Mouse (Mus musculus) heart, postnatal 14 days (tissue): Measurements from ENCODE around the gene Rsph10b. TPM values are rescaled to one million over a fixed set of nuclear protein-coding genes. Genes with fewer than 3 reads are reported as not detected.

ENCODE experiments used
- DNase-seq, 2 experiments: peaks; one replicate each; pipeline ENCODE4 v3.0.0; 2021 to 2022
- intact Hi-C: fragments of 180-260 bp; cut with DNase I; formaldehyde crosslinking; loops from one replicate; pipeline ENCODE4 v1.15.1; 2025
- long read RNA-seq, 2 experiments: library from polyadenylated mRNA; stranded (forward); transcript quantifications; one replicate each; pipeline ENCODE4 v2.0.0; 2021
- total RNA-seq, 2 experiments: library from RNA; stranded (reverse); gene quantifications; 2 replicates each; pipeline ENCODE4 v1.2.3; 2021

Gene Rsph10b
- total RNA-seq: under 1 TPM; 0.34 to 0.53 TPM
- long read RNA-seq, experiment 1: 0 reads
- long read RNA-seq, experiment 2: 0 reads

DNA sequence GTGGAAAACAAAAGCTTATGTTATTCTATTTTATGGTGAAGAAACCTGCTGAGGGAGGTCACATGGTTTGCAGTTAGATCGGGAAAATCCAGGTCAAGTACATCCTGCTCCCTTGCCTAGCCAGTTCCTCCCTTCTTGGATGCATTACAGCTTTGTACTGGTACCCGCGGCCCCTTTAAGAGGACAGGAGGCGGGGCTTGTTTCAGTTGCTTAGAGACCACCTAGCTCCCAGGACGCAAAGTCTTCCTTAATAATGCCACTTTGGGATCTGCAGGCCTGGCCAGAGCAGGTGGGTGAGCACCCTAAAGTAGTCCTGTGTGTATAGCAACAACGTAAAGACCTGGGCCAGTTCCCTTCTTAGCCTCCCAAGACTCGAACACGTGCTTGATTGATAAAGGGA is at the start of gene Rsph10b:
Rsph10b (plus strand) TSS at position 205 of the 400 bp plus-strand sequence.
- intact Hi-C loops: no loop called here
- DNase-seq: no peak

DNA sequence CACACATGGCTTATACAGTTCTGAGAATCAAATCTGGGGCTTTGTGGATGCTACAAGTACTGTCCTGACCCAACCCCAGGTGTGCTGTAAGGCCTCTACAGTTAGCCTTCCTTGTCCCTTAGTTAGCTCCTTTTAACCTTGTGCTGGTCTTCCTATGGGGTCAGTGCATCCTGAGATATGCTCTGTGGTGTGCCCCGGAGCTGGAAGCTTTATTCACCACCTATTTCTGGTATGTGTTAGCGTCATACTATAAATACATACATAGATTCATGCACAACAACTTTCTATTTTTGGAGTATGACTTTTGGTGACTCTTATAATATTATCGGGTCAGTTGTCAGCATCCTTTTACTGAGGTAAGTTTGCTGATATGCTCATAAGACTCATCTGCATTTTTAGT is 47.6 kb upstream of the Rsph10b start:
- intact Hi-C loops: no loop called here
- no peak for DNase-seq

DNA sequence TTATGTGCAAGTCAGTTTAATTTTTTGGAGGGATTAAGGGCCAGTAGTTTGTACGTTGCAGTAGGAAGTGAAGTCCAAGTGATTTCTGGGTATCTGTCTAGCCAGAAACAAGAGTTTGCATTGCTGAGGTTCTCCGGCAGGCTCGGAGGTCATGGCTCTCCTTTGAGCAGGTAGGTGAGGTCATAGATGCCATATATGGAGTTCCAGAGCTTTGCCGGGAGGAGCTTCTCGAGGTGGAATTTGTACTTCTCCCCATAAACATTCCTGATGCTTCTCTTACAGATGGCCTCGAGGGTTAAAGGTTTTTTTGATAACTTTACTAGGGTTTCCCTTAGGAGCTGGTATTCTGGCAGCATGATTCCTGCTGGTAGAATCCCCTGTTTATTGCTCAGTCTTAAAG is 42.1 kb upstream of the Rsph10b start:
- intact Hi-C loops: no loop called here
- no peak for DNase-seq

DNA sequence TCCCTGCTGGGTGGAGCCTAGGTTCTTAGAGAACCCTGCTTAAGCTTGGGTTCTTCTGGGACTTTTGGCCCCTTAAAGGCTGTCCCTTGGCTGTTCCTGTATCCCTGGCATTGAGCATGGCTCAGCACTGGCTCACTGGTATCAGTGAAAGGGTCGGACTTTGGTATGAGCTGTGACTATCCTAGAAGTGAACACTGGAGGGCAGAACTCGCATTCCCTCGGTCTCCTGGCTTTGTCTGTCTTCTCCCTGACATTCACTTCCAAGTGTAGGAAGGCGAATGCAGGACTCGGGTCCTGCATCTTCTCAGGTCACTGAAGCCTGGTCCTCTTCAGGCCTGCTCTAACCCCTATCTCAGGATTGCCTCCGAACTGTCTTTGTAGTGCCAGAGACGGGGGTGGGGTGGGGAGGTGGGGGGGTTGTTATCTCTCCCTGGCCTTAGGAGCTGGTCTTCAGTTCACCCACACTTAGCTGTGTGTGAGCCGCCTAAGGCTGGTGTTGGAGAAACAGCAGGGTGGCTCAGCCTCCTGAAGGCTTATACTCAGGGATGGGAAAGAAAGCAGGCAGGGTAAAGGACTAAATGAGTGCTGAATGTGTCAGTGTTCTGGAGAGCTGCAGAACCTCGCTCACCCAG is 40.5 kb upstream of the Rsph10b start:
- DNase-seq: no peak
- intact Hi-C loops: no loop called here

DNA sequence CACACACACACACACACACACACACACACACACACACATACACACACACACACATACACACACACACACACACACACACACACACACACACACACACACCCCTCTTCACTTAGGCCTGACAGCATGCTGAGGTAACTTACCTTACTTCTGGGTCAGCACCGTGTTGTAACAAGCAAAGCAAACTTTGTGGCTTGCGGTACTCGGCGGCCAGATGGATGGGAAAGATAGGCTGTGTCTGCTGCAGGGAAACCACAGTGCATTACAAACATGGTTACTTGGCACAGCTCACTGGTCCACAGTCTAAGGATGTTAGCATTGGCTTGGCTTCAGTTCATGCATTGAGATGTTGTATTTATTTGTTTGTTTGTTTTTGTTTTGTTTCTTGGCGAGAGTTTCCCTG is 39.4 kb upstream of the Rsph10b start:
- DNase-seq: no peak
- intact Hi-C loops: no loop called here

DNA sequence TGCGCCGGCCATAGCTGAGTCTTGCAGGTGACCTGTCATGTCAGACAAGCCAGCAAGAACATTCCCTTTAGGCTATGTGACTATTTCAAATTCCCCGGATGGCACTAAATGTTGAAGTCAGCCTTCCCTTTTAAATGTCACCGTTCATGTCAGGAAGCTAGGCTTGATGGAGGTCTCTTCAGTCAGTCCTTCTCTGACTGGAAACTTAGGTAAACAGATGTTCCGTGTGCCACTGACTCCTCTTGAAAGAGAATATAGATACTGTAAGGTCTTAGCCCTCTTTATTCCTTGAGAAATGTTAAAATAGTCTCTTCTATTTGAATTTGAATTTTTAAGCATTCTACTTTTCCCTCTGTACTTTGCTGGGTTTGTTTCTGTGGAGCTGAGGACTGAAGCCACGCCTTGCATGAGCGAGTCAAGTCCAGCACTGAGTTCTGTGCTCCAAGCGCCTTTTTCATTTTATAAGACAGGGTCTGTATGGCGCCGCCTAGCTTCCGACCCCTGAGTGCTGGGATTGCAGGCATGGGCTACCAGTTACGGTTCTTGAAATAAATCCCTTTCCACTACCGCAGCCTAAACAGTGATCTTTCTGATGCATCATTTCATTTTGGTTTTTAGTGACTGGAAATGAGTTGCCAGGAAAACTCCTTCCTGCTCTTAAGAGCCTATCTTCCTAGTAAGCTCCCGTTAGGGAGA is 35.1 kb upstream of the Rsph10b start, which contains the start of gene Ankrd61:
Ankrd61 (minus strand) TSS at position 51 of the 696 bp plus-strand sequence.
- DNase-seq: no peak
- intact Hi-C loops: no loop called here

DNA sequence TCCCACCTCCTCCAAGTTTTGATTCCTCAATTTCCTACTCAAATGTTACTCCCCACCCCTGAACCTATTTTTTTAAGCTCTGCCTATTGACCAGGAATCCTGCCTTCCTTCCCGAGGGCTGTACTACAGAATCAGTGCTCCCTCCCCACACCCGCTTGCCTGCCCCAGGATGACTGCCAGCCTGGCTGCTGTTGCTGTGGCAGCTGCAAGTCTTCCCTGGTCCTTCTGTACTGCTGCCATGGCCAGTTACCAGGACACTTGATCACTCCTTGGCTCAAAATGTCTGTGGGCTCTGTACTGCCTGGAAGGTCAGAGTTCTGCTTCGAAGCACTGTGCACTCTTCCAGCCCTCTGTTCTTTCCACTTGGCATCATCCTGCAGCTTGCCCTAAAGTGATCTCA is 30.7 kb upstream of the Rsph10b start:
- intact Hi-C loops: no loop called here
- peak; percentile 48 to 59 for DNase-seq

DNA sequence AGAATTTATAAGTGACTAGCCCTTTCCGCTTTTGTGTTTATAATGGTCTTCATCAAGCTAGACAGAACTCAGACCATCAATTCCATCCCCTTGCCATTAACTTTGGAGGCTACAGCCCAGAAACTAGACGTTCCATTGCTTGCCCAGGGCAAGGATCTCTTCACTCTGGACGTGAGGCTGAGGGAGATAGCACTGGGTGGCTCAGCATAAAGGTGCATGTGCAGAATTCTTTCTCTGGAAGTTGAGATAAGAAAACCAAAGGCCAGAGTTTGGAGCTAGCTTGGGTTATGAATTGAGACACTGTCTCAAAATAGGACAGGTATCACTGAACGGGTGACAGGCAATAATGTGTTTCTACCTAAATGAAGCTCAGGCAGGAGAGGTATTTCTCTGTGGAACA is 29.0 kb upstream of the Rsph10b start:
- no peak for DNase-seq
- intact Hi-C loops: no loop called here

DNA sequence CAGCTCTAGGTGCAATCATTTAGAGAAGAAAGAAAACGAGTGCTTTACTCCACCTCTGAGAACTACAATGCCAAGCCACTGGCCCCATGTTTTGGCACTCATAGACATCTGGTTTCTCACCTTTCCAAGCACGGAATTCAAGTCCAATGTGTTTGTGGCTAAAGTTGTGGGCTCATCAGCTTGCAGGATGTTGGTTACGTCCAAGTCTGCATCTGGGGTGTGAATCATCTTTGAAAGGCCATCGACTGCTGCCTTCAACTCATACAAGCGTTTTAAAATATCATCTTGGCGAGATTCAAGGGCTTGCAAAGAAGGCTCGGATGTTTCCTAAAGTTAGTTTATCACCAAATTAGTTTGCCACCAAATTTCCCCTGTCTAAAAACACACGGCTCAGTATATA is 26.4 kb upstream of the Rsph10b start:
- intact Hi-C loops: loop anchor here (5.0 kb wide), 1 partner anchor 349 kb away; no protein-coding TSS in a partner anchor
- DNase-seq: no peak

DNA sequence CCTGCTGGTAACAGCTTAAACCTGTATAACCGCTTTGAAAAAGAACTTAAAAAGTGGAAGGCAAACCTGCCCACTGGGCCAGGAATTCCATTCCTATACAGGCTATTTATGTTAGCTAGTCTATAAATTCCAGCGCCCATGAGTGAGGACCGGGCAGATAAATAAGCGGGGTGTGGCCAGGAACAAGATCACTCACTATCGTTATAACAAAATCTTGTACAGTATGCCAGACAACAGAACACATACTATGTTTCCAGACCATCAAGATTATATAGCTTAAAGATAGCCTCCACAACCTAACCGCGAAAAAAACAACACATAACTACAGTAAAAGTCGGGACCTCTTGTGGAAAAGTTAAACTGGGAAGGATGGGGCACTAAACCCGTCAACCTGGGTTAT is 23.9 kb upstream of the Rsph10b start:
- DNase-seq: no peak
- intact Hi-C loops: loop anchor here (5.0 kb wide), 1 partner anchor 352 kb away; no protein-coding TSS in a partner anchor

DNA sequence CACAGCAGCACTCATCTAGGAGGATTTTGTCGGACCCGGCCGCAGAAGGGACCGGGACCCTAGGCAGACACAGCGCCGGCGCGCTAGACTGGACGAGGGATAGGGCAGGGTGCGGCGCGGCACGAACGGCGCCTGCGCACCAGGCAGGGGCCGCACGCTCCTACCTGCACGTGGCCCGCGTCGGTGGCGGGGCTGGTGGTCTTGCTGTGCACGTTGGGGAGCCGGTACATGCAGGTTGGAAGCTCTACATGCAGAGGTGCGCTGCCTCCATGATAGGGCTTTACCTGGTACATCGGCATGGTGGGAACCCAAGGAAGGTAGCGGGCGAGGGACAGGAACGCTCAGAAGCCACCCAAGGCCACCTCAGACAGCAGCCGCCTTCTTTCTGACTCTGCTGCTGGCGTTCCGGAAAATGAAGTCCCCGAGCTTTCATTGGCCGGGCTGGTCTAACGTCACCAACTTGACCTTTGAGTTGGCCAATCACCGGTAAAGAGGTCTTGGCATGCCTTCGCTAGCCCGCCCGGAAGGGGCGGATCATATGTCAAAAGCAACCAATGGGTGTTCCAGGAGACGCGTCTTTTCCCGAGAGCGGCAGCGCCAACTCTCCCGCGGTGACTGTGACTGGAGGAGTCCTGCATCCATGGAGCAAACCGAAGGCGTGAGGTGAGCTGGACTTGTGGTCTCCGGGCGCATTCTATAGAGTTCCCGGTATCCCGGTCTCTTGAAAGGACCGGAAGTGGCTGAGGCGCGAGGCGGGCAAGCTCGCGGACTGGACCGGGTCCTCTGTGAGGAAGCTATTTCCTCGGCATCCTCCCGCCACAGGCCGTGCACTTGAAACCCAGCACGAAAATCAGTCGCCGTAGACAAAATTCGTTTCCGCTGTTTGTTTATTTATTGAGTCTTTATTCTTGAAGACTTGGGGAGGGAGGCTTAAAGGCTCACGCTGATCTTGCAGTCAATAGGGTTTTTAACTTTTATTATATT is 23.1 kb upstream of the Rsph10b start, which contains the start of the genes Aimp2 and Pms2:
Aimp2 (minus strand) TSS at position 431 of the 984 bp plus-strand sequence.
Pms2 (plus strand) TSS at position 548 of the 984 bp plus-strand sequence.
- DNase-seq: peak; percentile 92 to 95
- intact Hi-C loops: loop anchor here (2.0 to 5.0 kb wide), 2 partner anchors 177 to 352 kb away; partner anchors contain the start of gene Usp42

DNA sequence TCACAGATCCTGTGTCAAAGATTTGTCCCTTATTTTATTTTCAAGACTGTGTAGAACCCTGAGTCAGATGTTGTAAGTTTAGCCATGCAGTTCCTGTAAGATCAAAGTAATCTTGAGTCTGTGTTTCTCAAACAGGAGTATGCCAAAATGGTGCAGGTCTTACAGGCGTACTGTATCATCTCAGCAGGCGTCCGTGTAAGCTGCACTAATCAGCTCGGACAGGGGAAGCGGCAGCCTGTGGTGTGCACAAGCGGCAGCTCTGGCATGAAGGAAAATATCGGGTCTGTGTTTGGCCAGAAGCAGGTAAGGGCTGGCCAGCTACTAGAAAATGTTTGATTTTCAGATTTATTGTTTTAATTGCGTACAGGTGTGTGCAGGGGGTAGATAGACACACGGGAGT is 16.6 kb upstream of the Rsph10b start:
- intact Hi-C loops: loop anchor here (5.0 kb wide), 1 partner anchor 349 kb away; no protein-coding TSS in a partner anchor
- no peak for DNase-seq

DNA sequence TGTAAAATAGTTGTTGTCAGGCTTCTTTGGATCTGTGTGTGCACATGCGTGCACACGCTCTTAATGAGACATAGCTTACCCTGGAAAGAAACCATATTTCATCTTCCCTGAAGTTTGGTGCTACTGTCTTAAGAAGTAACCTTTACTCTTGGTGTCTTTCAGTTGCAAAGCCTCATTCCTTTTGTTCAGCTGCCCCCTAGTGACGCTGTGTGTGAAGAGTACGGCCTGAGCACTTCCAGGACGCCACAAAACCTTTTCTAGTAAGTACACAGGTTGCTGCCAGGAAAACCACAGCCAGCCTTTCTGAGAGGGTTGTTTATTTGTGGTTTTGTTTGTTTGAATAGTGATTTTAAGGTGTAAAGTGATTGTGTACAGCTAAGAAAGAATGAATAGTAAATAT is 15.4 kb upstream of the Rsph10b start:
- intact Hi-C loops: loop anchor here (5.0 kb wide), 1 partner anchor 350 kb away; no protein-coding TSS in a partner anchor
- peak; percentile 65 to 74 for DNase-seq

DNA sequence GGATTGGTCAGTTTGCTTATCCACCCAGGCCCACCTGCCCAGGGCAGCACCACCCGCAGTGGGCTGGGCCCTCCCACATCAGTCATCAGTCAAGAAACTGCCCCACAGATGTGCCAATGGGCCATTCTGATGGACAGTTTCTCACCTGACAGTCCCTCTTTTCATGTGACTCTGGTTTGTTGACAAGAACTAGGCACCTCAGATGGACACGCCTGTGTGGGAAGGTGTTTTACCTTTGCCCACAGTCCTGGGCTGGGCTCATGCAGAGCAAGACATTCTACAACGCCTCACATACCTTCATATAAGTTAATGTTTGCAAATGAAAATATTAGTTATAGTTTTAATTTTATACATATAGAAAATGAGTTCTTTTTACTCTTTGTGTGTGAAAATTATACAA is 14.7 kb upstream of the Rsph10b start:
- DNase-seq: no peak

DNA sequence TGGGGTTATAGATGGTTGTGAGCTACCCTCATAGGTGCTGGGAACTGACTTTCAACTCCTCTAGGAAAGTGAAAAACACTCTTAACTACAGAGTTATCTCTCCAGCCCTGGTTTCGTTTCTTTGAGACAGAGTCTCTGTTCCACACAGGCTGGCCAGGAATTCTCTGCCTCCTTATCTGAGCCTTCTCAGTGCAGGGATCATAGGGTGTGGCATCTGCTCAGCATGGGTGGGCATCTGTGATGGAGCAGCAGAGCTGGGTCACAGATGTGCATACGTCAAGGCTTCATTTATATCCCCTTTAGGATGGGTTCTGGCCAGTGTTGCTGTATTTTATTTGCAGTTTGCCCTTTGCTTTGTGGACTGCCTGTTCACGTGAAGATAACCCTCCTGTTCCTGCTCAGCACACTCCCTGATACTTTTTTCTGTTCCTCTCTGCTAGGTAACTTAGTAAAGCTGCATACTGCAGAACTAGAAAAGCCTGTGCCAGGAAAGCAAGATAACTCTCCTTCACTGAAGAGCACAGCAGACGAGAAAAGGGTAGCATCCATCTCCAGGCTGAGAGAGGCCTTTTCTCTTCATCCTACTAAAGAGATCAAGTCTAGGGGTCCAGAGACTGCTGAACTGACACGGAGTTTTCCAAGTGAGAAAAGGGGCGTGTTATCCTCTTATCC is 7.9 kb upstream of the Rsph10b start:
- intact Hi-C loops: no loop called here
- DNase-seq: no peak

More for the DNA sequence above, 14.7 kb upstream of the Rsph10b start:
- intact Hi-C loops: loop anchor here (5.0 kb wide), 1 partner anchor 351 kb away; no protein-coding TSS in a partner anchor

DNA sequence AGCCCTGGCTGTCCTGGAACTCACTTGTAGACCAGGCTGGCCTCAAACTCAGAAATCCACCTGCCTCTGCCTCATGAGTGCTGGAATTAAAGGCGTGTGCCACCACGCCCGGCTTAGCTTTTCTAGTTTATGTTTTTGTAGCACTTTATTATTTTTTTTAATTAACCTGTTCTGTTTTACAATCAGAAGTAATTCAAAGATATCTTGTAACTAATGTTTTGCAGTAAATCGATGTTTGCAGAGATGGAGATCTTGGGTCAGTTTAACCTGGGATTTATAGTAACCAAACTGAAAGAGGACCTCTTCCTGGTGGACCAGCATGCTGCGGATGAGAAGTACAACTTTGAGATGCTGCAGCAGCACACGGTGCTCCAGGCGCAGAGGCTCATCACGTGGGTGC is 5.0 kb upstream of the Rsph10b start, which contains the start of gene Gm42421:
Gm42421 (plus strand) TSS at position 301 of the 400 bp plus-strand sequence.
- no peak for DNase-seq
- intact Hi-C loops: no loop called here

DNA sequence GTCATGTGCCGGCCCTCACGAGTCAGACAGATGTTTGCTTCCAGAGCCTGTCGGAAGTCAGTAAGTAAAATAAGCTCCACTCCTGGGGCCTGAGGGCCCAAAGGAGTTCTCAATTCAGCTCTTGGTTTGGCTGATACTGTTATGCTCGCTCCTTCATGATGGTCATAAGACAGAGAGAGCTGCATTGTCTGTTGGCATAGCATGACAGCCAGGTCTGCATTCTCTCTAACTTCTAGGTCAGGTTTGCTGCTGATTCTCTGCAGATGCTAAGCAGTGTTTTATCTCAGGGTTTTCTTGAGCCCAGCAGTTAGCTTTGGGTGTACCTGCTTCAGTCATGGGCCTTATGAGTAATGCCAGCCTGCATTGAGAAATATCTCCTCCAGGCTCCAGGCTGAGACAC is 3.5 kb upstream of the Rsph10b start:
- DNase-seq: no peak
- intact Hi-C loops: no loop called here

DNA sequence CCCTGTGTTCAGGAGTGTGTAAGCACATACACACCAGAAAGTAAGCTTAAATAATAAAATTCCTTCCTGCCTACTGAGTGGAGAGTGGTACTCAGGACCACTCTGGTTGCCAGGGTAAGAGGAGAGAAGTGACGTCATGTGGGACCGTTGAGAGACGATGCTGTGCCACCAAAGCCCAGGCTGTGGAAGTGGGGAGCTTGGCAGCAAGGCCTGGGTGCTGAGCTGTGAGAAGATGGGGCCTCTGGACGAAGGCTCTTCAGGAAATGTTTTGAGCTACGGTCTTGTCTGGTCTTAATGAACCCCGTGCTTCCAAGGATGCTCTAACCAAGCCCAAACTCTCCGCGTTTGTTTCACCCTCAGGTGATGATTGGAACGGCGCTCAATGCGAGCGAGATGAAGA is 2.2 kb upstream of the Rsph10b start:
- intact Hi-C loops: no loop called here
- DNase-seq: no peak

DNA sequence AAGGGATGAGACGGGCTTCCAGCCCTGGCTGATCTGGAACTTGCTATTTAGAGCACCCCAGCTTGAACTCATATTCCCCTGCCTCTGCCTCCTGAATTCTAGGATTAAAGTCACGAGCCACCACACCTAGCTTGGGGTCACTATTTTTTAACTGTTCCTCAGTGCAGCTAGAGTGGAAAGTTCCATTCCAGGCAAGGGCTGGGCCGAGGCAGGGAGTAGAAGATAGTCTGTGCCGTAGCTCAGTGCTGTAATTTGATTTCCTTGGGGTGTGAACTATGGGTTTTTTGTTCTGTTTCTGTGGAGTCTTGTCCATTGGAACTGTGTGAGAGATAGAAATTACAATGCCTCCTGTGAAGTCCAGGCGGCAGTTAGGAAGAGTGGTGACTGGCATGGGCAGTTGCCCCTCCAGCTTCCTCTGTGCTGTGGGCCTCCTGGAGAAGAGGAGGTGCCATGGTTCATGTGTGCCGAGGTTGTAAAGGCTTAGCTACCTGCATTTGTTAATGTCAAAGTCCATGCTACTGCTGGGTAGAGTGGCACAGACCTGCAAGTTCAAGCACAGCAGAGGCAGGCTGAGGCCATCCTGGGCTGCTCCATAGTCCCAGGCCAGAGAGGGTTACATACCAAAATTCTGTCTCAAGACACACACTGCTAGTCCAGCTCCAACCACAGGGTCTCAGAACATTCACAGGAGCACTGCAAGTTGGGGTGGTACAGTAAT is 813 bp upstream of the Rsph10b start:
- no peak for DNase-seq
- intact Hi-C loops: no loop called here
